Mouse (Mus musculus): ENCODE measurements around the gene Msantd2. TPM values are rescaled to one million over a fixed set of nuclear protein-coding genes. Genes with fewer than 3 reads are reported as not detected.

Msantd2 gene
- polyA plus RNA-seq, 1 experiment from 2014 or later = 35.8 TPM

GRCm38 (mm10) chr9:37536851-37537250, 47.7 kb downstream of the Msantd2 start:
- no peak overlapping the region for H3K4me3 ChIP-seq (ENCODE audit: low read depth, low read length)
- no peak overlapping the region for H3K27ac ChIP-seq (ENCODE audit: low read depth, low read length)
- ATAC-seq (ENCODE audit: low FRiP score) (no peak), DNase-seq (ENCODE audit: low spot score, missing footprints) (no peak)
- no peaks in the 10 kb centered on the region for H3K9me3 ChIP-seq (ENCODE audit: control insufficient read depth, low read length)
- no peak overlapping the region for H3K4me2 ChIP-seq
- peaks cover 10% of the 10 kb centered on the region; the same call in 1 of the 2 replicates for H3K27me3 ChIP-seq (ENCODE audit: control insufficient read depth, insufficient read depth, low read length)
- no peak overlapping the region for H3K9ac ChIP-seq (ENCODE audit: low read length)
- WGBS = 87% methylated on average over 4 of the region's 4 CpGs
- no peaks in the 10 kb centered on the region for H3K4me1 ChIP-seq (ENCODE audit: control insufficient read depth, insufficient read depth, low read length)
- H3K36me3 ChIP-seq (ENCODE audit: control insufficient read depth, insufficient read depth, low read length) = no peaks in the 10 kb centered on the region

- H3K9ac ChIP-seq (ENCODE audit: low read length) = no peak overlapping the region
- no peaks in the 10 kb centered on the region for H3K4me1 ChIP-seq (ENCODE audit: control insufficient read depth, insufficient read depth, low read length)
- H3K4me3 ChIP-seq (ENCODE audit: low read depth, low read length) = no peak overlapping the region
- H3K27me3 ChIP-seq (ENCODE audit: control insufficient read depth, insufficient read depth, low read length) = peaks cover 4% of the 10 kb centered on the region; the same call in 1 of the 2 replicates
- no peak for ATAC-seq (ENCODE audit: low FRiP score)
- H3K36me3 ChIP-seq (ENCODE audit: control insufficient read depth, insufficient read depth, low read length) = no peaks in the 10 kb centered on the region
- H3K4me2 ChIP-seq = no peak overlapping the region
- no peak overlapping the region for H3K27ac ChIP-seq (ENCODE audit: low read depth, low read length)
- 77% methylated on average over 5 of the region's 5 CpGs for WGBS
- DNase-seq (ENCODE audit: low spot score, missing footprints) = no peak
- H3K9me3 ChIP-seq (ENCODE audit: control insufficient read depth, low read length) = no peaks in the 10 kb centered on the region
Observed at GRCm38 (mm10) chr9:37537658-37538250, 48.6 kb downstream of the Msantd2 start.

DNA sequence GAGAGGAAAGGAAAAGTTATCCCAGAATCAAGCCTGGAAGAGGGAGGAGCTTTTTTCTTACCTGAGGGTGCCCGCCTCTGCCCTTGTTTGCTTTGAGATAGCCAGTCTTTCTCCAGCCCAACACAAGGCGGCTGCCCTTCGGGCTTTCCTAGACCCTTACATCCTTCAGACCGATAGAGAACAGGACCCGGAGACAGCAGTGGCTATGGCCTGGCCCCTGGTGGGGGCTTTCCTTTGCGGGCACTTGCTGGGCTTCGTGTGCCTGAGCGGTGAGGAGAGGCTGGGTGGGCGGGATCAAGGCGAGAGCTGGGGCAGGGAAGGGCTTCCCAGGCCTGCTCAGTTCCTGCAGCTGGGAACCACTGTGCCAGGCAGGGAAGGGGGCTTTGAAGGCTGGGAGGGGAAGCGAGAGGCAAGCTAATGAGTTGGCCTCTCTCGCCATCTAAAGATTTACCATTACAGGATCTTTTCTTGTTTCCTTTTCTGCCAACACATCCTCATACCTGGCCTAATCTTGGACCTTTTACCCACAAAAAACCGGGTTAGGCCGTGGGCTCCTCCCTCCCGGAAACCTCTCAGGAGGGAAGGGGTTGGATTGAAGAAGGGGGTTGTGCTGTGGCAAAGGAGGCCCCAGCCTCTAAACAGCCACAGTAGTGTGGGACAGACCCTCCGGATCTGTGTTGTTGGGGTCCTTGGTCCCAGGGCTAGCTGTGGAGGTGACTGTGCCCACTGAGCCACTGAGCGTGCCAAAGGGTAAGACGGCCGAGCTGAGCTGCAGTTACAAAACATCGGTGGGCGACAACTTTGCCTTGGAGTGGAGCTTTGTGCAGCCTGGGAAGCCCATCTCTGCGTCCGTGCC, 50.3 kb downstream of the Msantd2 start, which contains the start of gene Vsig2:
Gene Vsig2 (plus strand): TSS at position 86 of the 856 bp plus-strand sequence.
- 42% methylated on average over 23 of the region's 23 CpGs for WGBS
- no peak within 1 kb of the TSS for H3K4me2 ChIP-seq
- H3K9me3 ChIP-seq (ENCODE audit: control insufficient read depth, low read length) = no peaks in the 10 kb centered on the region
- no peak within 1 kb of the TSS for H3K27ac ChIP-seq (ENCODE audit: low read depth, low read length)
- peaks cover 4% of the 10 kb centered on the region; the same call in 1 of the 2 replicates for H3K4me1 ChIP-seq (ENCODE audit: control insufficient read depth, insufficient read depth, low read length)
- H3K9ac ChIP-seq (ENCODE audit: low read length) = no peak within 1 kb of the TSS
- DNase-seq (ENCODE audit: low spot score, missing footprints) (no peak), ATAC-seq (ENCODE audit: low FRiP score) (no peak)
- no peaks in the 10 kb centered on the region for H3K36me3 ChIP-seq (ENCODE audit: control insufficient read depth, insufficient read depth, low read length)
- peaks cover 3% of the 10 kb centered on the region; the same call in 1 of the 2 replicates for H3K27me3 ChIP-seq (ENCODE audit: control insufficient read depth, insufficient read depth, low read length)
- no peak within 1 kb of the TSS for H3K4me3 ChIP-seq (ENCODE audit: low read depth, low read length)

- peaks cover 10% of the 10 kb centered on the region for H3K27me3 ChIP-seq (ENCODE audit: control insufficient read depth, insufficient read depth, low read length)
- no peaks in the 10 kb centered on the region for H3K9me3 ChIP-seq (ENCODE audit: control insufficient read depth, low read length)
- no peak overlapping the region for H3K9ac ChIP-seq (ENCODE audit: low read length)
- no peak overlapping the region for H3K4me3 ChIP-seq (ENCODE audit: low read depth, low read length)
- H3K27ac ChIP-seq (ENCODE audit: low read depth, low read length) = no peak overlapping the region
- 89% methylated on average over 4 of the region's 4 CpGs for WGBS
- DNase-seq (ENCODE audit: low spot score, missing footprints) (no peak), ATAC-seq (ENCODE audit: low FRiP score) (no peak)
- H3K4me1 ChIP-seq (ENCODE audit: control insufficient read depth, insufficient read depth, low read length) = peaks cover 10% of the 10 kb centered on the region
- no peaks in the 10 kb centered on the region for H3K36me3 ChIP-seq (ENCODE audit: control insufficient read depth, insufficient read depth, low read length)
- no peak overlapping the region for H3K4me2 ChIP-seq
Observed at GRCm38 (mm10) chr9:37540226-37540625, 51.1 kb downstream of the Msantd2 start.

DNA sequence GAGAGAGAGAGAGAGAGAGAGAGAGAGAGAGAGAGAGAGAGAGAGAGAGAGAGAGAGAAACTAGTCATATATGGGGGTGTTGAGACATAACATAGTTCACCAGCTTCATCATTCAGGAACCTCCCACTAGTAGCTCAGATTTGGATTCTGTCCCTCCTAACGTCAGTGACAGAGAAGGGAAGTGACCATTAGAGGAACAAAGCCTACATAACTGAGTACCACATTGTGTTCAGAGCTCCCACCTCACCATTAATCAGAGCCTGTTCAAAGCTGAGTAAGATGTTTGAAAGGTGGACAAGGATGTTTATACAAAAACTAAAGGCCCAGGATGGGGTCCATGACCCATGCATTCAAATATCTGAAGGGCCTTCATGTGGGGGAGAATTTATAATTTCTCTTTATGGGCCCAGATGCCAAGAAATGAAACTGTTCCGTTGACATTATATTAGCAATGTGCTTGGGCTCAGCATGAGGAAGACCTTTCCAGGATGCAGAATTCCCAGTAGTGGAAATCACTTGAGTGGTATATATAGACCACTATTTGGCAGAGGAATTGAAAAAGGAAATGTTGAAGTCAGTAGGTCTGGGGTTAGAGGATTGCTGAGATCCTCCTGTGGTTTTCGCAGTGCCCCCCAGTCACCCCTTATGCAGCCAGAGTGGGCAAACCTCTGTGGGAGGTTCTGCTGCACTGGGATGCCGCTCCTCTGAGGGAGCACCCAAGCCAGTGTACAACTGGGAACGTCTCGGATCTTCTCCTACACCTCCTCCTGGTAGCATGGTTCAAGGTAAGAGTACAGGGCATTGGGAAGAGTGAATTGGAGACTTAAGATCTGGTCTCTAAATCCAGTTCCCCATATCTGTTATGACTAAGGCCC, 51.8 kb downstream of the Msantd2 start:
- Histone ChIP-seq H3K4me2 (no peak overlapping the region), H3K27ac (ENCODE audit: low read depth, low read length) (no peak overlapping the region), H3K36me3 (ENCODE audit: control insufficient read depth, insufficient read depth, low read length) (no peaks in the 10 kb centered on the region), H3K27me3 (ENCODE audit: control insufficient read depth, insufficient read depth, low read length) (peaks cover 17% of the 10 kb centered on the region), H3K9me3 (ENCODE audit: control insufficient read depth, low read length) (no peaks in the 10 kb centered on the region), H3K9ac (ENCODE audit: low read length) (no peak overlapping the region), H3K4me1 (ENCODE audit: control insufficient read depth, insufficient read depth, low read length) (peaks cover 10% of the 10 kb centered on the region), H3K4me3 (ENCODE audit: low read depth, low read length) (no peak overlapping the region)
- ATAC-seq (ENCODE audit: low FRiP score) (no peak), DNase-seq (ENCODE audit: low spot score, missing footprints) (no peak)
- 81% methylated on average over 6 of the region's 6 CpGs for WGBS

- DNase-seq (ENCODE audit: low spot score, missing footprints) (no peak), ATAC-seq (ENCODE audit: low FRiP score) (no peak)
- H3K27ac ChIP-seq (ENCODE audit: low read depth, low read length) = no peak overlapping the region
- H3K36me3 ChIP-seq (ENCODE audit: control insufficient read depth, insufficient read depth, low read length) = no peaks in the 10 kb centered on the region
- H3K4me3 ChIP-seq (ENCODE audit: low read depth, low read length) = no peak overlapping the region
- no peak overlapping the region for H3K4me2 ChIP-seq
- peaks cover 25% of the 10 kb centered on the region for H3K27me3 ChIP-seq (ENCODE audit: control insufficient read depth, insufficient read depth, low read length)
- 80% methylated on average over 7 of the region's 7 CpGs for WGBS
- H3K9ac ChIP-seq (ENCODE audit: low read length) = no peak overlapping the region
- peaks cover 10% of the 10 kb centered on the region for H3K4me1 ChIP-seq (ENCODE audit: control insufficient read depth, insufficient read depth, low read length)
- H3K9me3 ChIP-seq (ENCODE audit: control insufficient read depth, low read length) = no peaks in the 10 kb centered on the region
Observed at GRCm38 (mm10) chr9:37541851-37542642, 52.9 kb downstream of the Msantd2 start.

DNA sequence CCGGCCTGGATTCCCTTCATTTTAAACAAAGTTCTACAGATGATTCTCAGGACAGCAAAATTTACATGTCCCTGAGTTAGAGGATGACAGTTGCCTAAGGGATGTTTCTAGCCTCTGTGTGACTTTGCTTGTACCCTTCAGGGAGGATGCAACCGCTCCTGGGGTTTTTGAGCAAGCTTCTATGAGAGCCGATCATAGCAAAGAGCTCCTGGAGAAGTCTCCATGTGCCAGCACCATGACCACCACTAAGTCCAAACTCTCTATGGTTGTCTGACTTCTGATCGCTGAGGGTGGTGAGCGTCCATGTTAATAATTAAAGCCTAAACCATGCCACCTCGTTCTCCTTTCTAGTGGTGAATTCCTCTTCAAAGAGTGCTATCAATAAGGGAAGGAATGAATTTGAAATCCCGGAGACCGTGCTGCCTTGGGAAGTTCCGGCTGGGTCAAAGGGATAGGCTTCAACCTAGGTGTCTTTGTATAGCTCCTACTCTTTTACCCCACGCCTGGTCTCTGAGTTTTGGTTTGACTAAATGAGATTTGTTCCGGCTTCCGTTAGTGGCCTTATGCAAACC, 54.8 kb downstream of the Msantd2 start:
- ATAC-seq (ENCODE audit: low FRiP score) = peak; percentile 10; the same call in 1 of the 2 replicates
- no peak overlapping the region for H3K9ac ChIP-seq (ENCODE audit: low read length)
- WGBS = 24% methylated on average over 12 of the region's 12 CpGs

More for the DNA sequence above, 54.8 kb downstream of the Msantd2 start:
- Histone ChIP-seq H3K27ac (ENCODE audit: low read depth, low read length) (no peak overlapping the region; the same call in 1 of the 2 replicates), H3K36me3 (ENCODE audit: control insufficient read depth, insufficient read depth, low read length) (no peaks in the 10 kb centered on the region), H3K9me3 (ENCODE audit: control insufficient read depth, low read length) (no peaks in the 10 kb centered on the region), H3K4me1 (ENCODE audit: control insufficient read depth, insufficient read depth, low read length) (peaks cover 10% of the 10 kb centered on the region), H3K4me3 (ENCODE audit: low read depth, low read length) (peak overlapping the region; percentile 11), H3K27me3 (ENCODE audit: control insufficient read depth, insufficient read depth, low read length) (peaks cover 34% of the 10 kb centered on the region), H3K4me2 (peak overlapping the region; percentile 46)
- DNase-seq (ENCODE audit: low spot score, missing footprints) = peak; percentile 88
